Mouse (Mus musculus): ENCODE results near the gene Chn1.

Chn1 gene

DNA sequence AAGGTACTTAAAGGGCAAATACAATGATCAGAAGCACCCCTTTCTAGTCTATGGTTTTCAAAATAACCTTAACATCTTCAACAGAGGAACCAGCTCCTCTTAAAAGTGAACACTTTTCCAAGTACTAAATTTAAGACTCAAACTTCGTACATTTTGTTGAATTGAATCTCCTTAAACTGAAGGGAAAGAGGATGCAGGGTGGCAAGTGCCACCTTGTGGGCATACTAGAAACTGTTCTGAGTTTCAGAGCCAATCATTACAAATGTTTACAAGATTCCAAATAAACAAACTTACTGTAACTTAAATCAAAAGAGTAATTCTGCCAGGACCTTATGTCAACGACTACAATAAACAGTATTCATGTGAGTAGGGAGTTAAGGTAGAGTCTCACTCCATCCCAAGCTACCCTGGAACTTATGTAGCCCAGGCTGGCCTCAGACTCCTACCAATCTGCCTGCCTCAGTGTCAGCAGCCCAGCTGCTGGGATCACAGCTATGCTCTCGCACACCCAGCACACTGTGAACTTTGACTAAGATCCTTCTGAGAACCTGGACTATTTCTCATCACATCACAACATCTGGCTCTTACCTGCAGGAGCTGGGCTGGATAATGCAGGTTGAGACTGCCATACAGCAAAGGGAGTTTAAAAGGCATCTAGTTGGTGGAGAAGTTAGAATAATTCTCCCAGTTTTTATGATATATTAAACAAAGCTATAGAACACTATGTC, 29.3 kb downstream of the Chn1 start:
- no peak for DNase-seq

DNA sequence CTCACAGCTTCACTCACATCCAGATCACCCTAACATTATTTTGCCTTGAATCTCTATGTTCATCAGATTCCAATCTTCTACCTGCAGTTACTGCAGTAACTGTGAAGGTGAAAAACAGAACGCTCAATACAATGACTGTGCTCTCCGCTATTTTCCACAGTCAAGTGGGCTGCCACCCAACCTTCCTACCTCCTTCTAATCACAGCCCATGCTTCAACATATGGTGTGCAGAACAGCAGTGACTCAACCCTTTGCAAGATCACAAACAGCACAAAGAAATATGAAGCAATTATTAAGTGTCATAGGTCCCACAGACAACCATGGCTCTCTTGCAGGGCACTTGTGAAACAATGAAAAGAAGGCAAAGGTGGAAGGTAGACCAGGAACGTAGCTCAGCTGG, 33.9 kb downstream of the Chn1 start:
- no peak for DNase-seq

DNA sequence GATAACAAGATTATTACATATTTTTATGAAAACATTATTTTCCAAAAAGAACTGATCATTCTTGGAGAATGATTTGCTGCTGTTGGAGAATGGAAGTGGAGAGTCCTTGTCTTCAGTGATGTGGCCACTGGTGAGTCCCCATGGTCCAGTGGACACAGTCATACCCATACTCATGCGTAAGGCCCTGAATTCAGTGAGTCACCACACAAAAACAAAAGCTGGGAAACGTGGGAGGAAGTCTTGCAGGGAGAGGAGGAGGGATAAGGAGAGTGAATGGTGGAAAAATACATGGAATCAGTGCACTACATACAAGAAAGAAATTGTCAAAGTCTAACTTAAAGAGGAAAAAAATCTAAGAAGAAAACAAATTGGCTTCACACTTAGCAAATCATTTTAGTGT, 47.3 kb downstream of the Chn1 start:
- no peak for DNase-seq

DNA sequence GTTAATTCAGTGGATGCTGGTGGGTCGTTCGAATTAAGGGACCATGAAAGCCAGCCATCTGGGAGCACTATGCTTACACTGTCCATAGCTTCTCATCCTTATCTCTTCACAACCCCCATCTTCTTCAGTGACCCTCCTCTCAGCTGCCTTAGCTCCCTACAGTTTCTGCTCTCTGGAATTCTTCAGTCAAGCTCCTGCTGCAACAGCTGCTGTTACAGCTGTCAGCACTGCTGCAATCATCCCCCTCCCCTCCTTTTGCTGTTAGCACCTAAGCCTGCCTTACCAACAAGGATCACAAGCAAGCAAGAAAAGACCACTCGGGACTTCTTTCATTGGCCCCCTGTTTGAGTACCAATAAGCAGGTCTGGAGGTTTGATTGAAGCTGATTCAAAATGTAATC, 50.2 kb downstream of the Chn1 start:
- no peak for DNase-seq

DNA sequence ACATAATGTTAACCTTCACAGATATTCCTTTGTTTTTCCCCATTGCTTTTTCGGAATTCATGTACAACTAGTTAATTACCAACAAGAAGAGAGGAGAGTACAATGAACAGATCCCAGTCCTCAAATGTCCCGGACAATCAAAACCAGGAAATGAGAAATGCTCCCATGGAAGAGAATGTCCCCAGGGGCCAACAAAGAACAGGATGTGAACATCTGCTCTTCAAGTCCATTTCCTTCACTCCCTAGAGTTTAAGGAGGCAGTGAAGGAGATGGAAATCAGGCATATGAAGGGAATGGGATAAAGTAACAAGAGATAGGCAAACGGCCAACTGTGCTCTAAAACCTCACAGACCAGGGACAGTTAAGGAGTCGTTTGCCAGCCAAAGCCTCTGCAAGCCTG, 53.3 kb downstream of the Chn1 start:
- DNase-seq, result no peak

DNA sequence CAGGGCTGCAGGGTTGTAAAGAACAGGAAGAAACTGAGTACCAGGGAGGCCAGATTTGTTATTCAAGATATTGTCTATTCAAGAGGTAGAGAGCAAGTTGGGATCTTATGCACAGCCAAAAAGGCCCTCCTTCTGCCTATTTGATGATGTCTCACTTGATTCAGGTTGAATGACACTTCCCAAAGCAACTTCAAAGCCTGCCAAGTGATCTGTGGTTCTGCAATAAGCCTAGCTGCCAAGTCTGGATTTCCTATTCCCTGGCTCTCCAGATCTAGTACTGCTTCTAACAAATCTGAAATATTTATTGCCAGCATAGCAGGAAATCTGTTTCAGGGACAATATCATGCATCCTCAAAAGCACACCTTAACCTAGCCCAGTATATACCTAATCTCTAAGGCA, 62.7 kb downstream of the Chn1 start:
- no peak for DNase-seq

DNA sequence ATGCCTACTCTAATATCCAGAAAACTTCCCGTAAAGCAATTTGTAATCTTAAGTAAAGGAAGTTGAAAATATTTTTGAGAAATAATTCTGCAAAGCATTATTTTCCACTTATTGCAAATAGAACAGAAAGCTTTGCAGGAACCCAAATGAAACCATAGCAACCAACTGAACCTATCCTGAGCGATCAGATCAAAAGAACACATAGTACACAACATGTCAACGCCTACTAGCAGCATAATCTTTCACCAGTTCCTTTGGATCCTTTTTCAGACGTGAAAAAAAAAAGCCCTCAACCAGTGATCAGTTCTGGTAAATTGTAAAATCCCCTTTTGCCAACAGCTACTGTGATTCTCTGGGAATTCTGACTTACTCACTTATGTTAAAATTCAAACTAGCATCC, 82.1 kb downstream of the Chn1 start:
- DNase-seq, result no peak

DNA sequence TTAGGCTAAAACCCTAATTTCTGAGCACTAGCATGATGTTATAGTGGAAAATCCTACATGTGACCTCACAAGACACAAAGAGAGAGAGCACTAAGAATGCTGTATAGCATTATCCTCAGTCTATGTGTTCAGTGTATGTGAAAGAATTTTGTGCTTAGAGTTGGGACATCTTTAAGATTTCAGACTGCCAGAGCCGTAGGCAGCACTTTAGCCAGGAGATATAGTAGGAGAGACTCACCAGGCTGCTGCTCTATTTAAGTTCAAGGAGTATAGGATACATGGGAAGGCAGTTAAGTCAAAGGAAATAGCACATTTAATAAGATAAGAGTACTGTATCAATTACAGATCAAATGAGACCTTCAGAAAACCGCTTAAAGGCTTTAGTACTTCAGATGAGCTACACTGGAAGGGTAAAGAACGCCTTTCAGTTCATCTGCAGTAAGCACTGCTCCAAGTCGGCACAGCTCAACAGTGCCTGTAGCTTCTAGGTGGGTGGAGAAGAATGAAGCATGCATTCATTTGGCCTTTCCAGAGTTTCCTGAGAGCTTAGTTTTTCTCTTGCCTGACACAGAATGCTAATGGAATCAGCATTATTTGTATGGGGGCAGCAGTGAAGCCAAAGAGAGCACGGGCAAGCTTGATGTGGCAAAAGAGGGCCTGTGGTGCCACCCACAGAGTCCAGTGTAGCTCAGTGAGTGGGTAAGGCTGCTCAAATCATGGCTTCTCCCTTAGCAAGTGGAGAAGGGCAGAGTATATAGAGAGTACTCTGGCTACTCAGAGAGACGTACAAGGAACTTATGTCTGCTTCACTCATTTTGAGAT, 84.2 kb downstream of the Chn1 start:
- no peak for DNase-seq

DNA sequence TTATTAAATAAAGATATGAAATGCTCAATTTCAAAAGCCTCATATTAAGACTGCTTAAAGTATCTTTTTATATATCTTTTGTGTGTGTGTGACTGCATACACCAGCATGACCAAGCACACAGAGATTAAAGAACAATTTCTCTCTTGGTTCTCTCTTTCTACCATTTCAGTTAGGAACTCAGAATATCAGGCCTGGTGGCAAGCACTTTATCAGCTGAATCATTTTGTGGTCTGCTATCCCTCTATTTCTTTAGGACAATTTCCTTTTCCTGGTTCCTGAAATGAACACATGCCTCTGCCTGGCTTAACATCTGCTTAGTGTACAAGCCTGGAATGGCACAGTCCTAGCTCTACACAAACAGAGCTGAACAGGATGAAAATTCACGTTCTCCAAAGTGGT, 92.6 kb downstream of the Chn1 start:
- no peak for DNase-seq

DNA sequence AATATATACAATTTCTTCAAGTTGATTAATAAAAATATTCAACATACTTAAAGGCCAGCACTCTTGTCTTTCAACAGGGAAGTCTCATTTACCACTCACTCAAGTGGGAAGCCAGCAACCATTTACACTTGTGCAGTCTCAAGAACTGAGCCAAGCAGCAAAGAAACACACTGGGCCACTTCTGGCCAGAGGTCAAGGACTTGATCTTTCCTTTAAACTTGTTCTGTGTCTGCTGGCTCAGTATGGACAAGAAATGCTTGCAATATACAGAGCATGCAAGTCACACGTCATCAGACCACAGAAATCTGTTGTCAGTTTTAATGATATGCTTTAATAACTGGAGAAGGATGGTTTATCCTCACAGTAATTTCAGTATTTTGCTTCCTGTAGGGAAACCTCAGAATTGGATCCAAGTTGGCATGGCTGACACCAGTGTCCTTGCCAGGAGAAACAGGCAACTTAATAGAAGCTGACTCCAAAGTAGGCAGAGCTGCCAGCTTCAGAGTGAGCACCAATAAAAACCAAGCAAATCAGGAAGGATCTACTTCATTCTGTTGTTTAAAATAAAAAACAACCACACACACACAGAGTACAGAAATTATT, 94.6 kb downstream of the Chn1 start:
- DNase-seq, result no peak

DNA sequence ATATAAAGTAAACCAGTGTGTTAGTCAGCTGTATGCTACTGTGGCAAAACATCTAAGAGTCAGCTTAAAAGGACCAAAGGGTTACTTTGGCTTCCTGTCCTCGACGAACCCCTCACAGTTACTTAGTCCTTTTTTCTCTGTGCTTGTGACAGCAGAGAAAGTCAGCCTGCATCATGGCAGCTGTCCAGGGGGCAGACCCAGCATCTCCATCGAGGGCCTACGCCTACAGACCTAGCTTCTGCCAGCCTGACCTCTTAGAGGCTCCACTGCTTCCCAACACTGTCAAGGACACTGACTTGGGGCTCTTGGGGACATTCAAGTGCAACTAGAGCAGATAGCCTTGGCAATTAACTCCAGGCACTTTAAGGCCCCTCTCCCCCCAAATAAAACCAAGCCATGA, 106.5 kb downstream of the Chn1 start:
- DNase-seq, result no peak

DNA sequence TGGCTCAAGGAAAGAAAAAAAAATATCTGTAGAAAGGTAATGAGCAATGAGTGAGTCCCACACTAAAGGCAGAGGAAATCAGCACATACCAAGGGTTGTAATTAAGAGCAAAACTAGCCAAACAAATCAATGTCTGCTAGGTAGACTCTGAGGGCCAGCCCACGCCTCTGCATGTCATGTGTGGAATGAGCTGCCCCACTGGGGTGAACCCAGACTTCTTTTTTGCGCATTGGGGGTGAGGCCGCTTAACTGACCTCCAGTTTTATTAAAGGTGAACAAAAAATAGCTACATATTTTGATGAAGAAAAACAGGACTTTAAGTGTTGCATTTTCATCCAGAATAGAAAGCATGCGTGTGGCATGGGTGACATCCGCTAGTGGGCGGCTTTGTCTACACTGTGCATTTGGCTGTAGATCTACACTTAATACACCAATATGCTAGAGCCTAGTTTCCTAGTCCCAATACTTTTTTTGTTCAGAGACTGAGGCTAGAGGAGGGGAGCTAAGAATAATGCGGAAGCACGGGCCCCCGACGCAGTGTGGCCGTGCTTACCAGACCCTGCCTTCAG, 114.5 kb downstream of the Chn1 start:
- no peak for DNase-seq

DNA sequence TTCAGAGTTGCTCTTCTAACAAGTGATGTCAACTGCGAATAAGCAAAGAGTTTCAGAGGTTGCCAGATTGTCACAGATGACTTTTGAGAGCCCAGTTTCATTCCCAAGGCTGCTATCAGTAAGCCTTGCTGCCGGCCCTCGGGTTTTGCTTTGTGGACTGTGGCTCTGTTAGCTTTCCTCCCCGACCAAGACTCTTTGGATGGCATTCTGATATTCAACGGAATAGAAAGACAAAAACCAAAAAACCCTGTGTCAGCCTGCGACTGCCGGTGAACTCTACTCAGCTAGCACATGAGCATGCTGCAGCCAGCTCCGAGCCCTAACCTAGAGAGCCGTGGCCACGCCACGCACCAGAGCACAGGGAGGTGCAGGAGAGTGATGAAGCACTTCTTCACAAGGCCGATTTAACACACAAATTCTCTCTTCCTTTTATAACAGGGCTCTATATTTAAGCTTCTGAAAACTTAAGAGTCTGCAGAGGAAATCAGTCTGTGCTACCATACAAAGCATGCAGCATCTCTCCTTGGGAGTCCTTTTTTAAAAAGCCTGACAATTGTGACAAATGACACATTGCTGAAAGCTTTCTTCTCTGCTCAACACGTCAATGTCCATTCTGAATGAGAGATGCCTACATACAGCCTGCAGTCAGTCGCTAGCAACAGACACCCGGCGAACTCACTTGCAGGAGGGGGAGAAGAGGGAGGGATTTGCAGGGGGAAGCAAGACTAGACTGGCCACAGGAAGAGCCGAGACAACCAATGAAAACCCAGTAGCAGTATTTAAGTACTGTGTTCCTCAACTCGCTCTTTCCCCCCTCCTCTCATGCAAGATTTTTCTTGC, 115.2 kb downstream of the Chn1 start:
- peak; percentile 19 for DNase-seq

DNA sequence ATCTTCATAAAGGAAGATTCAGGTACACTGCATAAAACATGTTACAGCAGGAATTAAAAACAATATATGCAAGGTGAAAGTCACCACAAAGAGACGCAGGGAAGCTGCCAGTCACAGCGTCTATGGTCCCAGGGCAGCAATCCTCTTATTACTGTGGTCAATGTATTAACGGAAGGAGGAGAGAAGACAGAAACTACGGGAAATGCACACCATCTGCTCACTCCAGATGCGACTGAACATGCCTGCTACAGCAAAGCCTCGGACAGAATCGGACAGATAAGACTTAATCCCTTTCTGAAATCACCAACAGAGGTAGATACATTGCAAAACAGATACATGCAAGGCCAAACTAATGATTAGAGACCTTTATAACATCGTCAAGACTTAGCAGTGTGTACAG, 116.1 kb downstream of the Chn1 start:
- DNase-seq, result no peak

DNA sequence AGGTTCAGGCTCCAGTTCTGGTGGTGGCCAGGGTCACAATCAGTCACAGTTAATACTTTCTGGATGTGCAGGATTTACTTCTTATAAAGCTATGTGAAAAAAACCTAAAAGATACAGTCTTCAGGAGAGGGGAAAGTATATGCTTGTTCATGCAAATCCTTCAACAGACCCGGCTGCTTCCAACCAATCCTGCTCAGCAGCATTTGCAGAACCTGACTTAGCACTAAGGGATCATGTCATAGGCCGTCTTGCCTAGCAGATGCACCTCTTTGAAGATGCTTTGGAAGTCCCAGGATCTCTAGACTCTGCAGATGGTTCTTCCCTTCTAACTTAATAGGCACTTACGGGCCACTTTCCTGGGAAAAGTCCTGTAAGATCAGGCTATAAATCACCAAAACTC, 117.2 kb downstream of the Chn1 start:
- no peak for DNase-seq

DNA sequence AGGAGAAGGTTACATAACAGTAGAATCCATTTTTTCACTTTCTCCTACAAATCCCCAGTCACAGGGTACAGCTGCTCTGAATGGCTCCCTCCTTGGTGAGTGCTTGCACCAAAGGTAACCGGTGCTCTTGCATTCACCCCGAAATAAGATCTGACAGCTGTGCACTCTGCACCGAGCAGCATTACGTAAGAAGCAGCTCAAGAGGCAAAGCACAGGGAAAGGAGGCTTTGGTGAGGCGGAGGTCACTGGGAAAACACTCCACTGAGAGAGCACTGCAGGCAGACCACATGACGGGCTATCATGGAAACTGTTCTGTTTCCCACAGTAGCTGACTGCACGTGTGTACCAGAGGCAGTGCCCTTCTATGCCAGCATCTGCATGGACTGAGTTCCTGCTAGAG, 118.0 kb downstream of the Chn1 start:
- no peak for DNase-seq

DNA sequence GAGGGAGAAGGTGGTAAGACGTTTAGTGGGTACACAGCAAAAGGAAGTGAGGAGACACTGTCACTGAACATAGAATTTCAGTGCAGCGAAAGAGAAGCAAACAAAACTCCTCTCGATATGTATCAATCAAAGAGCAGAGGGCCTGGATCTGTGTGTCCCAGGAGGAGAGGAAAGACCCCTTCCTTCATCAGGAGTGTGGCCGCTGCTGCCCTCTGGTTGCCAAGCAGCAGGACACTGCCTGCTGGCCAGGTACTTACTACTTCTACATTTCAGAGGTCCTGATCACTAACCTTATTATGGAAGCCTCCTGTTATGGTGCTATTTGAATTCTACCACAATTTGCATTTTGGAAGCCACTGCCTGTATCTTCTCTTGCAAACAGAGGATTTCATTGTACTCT, 119.5 kb downstream of the Chn1 start:
- DNase-seq, result no peak

DNA sequence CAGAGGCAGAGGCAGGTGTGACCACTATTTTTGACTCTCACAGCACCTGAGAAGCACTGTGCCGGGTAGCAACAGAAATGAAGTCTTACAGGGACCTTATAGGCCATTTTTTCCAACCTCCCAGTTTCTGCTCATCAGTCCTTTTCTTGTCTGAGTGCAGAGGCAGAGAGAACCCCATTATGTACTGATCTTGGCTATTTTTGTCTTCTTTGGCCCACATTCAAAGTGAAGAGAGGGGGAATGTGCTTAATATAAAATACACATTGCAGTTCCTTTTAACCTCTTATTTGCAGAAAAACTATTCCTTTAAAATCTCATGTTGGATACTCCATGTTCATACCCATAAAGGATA, 120.3 kb downstream of the Chn1 start:
- DNase-seq, result no peak

DNA sequence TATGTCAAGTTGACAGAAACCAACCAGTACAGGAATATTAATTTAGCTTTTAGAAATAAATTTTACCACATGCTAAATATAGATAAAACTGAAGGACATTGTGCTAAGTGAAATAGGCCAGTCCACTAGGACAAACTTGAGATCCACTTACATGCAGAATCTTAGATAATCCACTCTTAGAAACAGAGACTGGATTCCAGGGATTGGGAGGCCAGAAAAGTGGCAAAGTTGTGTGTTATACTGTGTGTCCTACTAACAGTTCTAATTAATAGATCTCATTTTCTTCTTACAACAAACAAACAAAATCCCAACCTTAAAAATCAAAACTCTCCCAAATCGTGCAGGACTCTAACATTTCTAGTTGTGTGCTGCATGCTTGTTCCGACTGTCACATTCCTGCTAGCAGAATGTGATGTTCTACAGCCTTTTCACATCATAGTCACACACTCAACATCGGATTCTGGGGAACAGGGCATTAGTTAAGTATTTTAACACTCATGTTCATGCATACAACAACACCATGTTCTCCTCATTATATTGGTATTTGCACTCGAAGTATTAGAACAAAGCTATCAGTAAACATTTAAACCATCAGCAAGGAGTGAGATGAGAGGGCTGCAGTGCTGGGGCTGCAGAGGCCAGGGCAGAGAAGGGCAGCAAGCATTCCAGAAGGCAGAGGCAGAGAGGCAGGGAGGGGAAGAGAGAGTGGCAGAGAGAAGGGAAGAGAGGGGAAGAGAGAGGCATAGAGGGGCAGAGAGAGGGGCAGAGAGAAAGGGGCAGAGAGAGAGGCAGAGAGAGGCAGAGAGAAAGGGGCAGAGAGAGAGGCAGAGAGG, 120.9 kb downstream of the Chn1 start:
- no peak for DNase-seq

DNA sequence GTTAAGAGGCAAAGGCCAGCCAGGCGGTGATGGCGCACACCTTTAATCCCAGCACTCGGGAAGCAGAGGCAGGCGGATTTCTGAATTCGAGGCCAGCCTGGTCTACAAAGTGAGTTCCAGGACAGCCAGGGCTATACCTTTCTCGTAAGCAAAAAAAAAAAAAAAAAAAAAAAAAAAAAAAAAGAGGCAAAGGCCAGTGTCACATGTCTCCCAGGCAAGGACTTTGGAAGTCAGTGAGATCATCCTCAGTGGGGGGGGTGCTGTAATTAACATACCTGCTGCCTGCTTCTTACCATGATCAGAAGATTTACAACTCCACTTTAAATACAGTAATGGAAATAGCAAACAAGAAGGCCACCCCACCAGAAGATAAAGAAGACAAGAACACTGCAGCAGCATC, 137.5 kb downstream of the Chn1 start:
- DNase-seq, result no peak

DNA sequence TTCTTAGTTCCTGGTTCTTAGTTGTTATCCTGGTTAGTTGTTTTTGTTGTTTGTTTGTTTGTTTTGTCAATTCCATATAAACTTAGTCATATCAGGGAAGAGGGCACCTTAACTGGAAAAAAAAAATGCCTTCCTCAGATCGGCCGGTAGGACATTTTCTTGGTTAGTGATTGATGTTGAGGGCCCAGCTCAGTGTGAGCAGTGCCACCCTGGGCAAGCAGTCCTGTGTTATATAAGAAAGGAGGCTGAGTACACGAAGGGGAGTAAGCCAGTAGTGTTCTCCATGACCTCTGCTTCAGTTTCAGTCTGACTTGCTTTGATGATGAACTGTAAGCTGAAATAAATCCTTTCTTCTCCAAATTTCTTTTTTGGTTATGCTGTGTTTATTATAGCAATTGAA, 138.8 kb downstream of the Chn1 start:
- DNase-seq, result no peak

DNA sequence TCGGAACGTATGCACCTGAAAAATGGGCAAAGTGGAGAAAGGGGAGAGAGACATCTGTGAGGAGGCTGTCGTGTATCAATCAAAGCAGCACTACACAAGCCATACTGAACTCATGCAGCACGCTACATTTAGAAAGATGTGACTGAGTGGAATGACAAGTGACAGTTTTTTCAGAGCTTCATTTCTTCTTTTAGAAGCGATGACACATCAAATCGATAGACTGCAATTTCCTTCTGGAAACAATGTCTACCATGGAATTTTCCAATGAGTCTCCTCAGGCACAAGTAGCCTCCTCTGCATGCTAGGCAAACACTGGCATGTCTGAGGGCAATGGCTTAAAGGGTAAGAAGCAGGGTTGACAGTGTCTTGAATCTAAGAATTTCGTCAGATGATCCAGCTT, 143.3 kb downstream of the Chn1 start:
- no peak for DNase-seq
